Mouse (Mus musculus): ENCODE results near the gene Mansc4. TPM values are rescaled to one million over a fixed set of nuclear protein-coding genes. Genes with fewer than 3 reads are reported as not detected.

The Mansc4 gene
- polyA plus RNA-seq, 1 experiment from 2014 or later = 1.7 TPM

DNA sequence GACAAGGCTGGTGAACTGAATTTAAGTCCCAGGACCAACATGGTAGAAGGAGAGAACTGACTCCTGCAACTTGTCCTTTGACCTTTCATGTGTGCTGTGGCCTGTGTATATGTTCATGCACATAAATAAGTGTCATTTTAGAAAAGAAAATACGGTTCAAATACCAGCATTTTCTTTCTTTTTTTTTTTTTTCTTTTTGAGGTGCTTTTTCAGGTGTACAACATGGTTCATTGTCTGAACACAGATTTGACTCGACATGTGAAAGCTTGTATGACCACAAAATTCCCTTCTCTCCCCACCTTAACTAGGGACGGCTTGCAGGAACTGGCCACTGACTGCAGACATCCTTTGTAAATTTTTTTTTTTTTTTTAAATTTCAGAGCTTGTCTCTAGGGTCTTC lies 10.1 kb upstream of the Mansc4 start:
- Histone ChIP-seq H3K4me2 (replicated peaks) (no peak overlapping the region), H3K4me3 (no peak overlapping the region), H3K4me1 (peaks cover 23% of the 10 kb centered on the region), H3K9me3 (no peaks in the 10 kb centered on the region), H3K27ac (replicated peaks) (no peak overlapping the region), H3K36me3 (no peaks in the 10 kb centered on the region; the same call in 1 of the 2 replicates), H3K9ac (replicated peaks) (no peak overlapping the region), H3K27me3 (no peaks in the 10 kb centered on the region)
- WGBS = 78% methylated on average over 3 of the region's 3 CpGs
- no peak for ATAC-seq (replicated peaks)

DNA sequence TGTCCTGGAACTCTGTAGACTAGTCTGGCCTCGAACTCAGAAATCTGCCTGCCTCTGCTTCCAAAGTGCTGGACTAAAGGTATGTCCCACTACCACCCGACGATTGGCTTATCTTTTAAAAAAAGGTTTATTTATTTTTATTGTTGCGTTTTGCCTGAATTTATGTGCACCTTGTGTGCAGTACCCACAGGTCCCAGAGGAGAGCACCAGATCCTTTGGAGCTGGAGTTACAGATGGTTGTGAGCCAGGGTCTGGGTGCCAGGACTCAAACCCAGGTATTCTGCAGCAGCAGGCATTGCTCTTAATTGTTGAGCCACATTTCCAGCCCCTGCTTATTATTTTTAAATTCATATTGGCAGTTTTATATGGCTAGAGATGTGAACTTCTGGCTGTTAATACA lies 9.3 kb upstream of the Mansc4 start:
- WGBS = 93% methylated on average over 4 of the region's 4 CpGs
- no peak overlapping the region for H3K4me3 ChIP-seq
- H3K4me1 ChIP-seq = peaks cover 24% of the 10 kb centered on the region
- H3K27me3 ChIP-seq = no peaks in the 10 kb centered on the region
- ATAC-seq (replicated peaks) = no peak
- no peaks in the 10 kb centered on the region for H3K36me3 ChIP-seq
- no peak overlapping the region for H3K9ac ChIP-seq (replicated peaks)
- H3K27ac ChIP-seq (replicated peaks) = no peak overlapping the region
- H3K9me3 ChIP-seq = no peaks in the 10 kb centered on the region
- no peak overlapping the region for H3K4me2 ChIP-seq (replicated peaks)

DNA sequence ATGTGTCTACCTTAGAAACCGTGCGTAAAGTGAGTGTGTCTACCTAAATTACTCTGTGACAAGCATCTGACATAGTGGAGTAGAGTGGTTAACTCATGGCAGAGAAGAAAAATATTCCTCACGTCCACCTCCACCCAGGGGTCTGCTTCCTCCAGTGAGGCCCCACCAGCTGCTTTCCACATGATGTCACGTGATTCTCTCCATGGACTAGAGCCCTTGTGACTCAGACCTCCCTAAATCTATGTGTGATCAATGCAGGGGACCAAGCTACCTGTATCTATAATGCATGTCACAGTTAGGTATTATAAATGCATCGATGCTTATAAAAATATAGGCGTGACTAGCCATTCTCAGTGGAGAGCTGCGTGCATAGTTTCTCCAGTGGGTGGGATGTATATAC lies 7.9 kb upstream of the Mansc4 start:
- no peak for ATAC-seq (replicated peaks)
- Histone ChIP-seq H3K4me2 (replicated peaks) (no peak overlapping the region), H3K27ac (replicated peaks) (no peak overlapping the region), H3K4me3 (no peak overlapping the region), H3K27me3 (no peaks in the 10 kb centered on the region), H3K9me3 (no peaks in the 10 kb centered on the region), H3K9ac (replicated peaks) (no peak overlapping the region), H3K36me3 (no peaks in the 10 kb centered on the region), H3K4me1 (peaks cover 36% of the 10 kb centered on the region)
- 85% methylated on average over 7 of the region's 7 CpGs for WGBS

DNA sequence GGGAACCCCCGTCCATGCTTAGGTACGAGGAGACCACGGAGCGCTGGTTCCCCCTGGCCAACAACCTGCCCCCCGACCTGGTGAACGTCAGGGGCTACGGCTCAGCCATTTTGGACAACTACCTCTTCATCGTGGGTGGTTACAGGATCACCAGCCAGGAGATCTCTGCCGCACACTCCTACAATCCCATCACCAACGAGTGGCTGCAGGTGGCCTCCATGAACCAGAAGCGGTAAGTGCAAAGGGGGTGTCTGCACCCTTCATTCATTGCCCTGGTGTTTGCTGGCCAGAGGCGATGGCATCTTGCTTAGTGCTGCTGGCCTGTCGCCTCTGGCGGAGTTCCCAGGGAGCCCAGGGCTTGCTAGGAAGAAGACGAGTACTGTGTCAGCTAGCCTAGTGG lies 5.3 kb upstream of the Mansc4 start:
- no peaks in the 10 kb centered on the region for H3K9me3 ChIP-seq
- H3K9ac ChIP-seq (replicated peaks) = peak overlapping the region; percentile 87
- H3K27ac ChIP-seq (replicated peaks) = peak overlapping the region; percentile 87
- peak overlapping the region; percentile 80 for H3K4me2 ChIP-seq (replicated peaks)
- 1% methylated on average over 15 of the region's 15 CpGs for WGBS
- H3K27me3 ChIP-seq = no peaks in the 10 kb centered on the region
- ATAC-seq (replicated peaks) = peak; percentile 24
- peak overlapping the region; percentile 74 for H3K4me3 ChIP-seq
- no peaks in the 10 kb centered on the region for H3K36me3 ChIP-seq
- H3K4me1 ChIP-seq = peaks cover 36% of the 10 kb centered on the region

DNA sequence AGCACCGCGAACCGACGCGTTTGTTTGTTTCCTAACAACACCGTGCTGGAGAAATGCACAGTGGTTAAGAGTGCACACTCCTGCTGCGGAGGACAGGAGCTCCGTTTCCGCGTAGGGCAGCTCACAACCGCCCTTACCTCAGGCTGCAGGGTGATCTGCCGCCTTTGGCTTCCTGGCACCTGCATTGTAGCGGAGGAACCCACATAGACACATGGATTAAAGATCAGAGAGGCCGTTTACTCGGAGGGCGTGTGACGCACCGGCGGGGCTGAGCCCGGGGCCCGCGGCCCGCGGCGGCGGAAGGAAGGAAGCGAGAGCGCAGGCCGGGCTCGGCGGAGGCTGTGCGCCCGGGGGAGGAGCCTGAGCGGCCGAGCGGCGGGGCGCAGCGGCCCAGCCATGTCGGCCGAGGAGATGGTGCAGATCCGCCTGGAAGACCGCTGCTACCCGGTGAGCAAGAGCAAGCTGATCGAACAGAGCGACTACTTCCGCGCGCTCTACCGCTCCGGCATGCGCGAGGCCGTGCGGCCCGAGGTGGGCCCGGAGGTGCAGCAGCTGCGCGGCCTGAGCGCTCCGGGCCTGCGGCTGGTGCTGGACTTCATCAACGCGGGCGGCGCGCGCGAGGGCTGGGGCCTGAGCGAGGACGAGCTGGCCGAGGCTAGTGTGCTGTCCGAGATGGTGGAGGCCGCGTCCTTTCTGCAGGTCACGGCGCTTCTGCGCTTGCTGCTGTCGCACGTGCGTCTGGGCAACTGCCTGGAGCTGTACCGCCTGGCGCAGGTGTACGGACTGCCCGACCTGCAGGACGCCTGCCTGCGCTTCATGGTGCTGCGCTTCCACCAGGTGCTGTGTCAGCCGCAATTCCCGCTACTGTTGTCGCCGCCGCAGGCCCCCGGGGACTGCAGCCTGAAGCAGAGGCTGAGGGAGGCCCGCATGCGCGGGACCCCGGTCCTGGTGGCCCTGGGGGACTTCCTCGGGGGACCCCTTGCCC lies 4.6 kb upstream of the Mansc4 start, which contains the start of gene Klhl42:
Klhl42 (plus strand) TSS at position 244 of the 985 bp plus-strand sequence.
- Histone ChIP-seq H3K27ac (replicated peaks) (peak within 1 kb of the TSS; percentile 87), H3K9me3 (no peaks in the 10 kb centered on the region), H3K36me3 (no peaks in the 10 kb centered on the region), H3K4me2 (replicated peaks) (peak within 1 kb of the TSS; percentile 80), H3K4me1 (peaks cover 42% of the 10 kb centered on the region), H3K4me3 (peak within 1 kb of the TSS; percentile 74), H3K27me3 (no peaks in the 10 kb centered on the region), H3K9ac (replicated peaks) (peak within 1 kb of the TSS; percentile 87)
- peak; percentile 89 for ATAC-seq (replicated peaks)
- 0% methylated on average over 99 of the region's 99 CpGs for WGBS

DNA sequence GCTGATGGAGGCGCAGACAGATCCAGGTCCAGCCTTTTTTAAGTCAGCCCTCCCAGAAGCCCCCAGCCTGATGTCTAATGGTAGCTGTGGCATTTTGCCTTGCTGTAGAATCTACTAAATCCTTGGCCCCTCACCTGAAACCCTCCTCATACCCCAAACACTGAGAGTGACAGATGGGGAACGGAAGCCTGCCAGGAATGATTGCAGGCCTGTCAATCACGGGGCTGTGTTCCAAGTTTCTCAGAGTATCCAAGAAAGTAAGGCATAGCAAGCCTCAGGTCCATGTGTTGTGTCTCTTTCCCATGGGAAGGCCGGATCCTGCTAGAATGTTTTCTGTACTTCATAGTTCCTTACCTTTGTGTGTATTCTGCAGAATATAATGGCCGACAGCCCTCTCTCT lies 3.4 kb upstream of the Mansc4 start:
- no peak overlapping the region for H3K9ac ChIP-seq (replicated peaks)
- peak overlapping the region; percentile 80 for H3K4me2 ChIP-seq (replicated peaks)
- WGBS = 60% methylated on average over 5 of the region's 5 CpGs
- no peaks in the 10 kb centered on the region for H3K9me3 ChIP-seq
- peaks cover 43% of the 10 kb centered on the region for H3K4me1 ChIP-seq
- ATAC-seq (replicated peaks) = no peak
- no peaks in the 10 kb centered on the region for H3K27me3 ChIP-seq
- peak overlapping the region; percentile 74 for H3K4me3 ChIP-seq
- no peaks in the 10 kb centered on the region for H3K36me3 ChIP-seq
- peak overlapping the region; percentile 87; the same call in 1 of the 2 replicates for H3K27ac ChIP-seq (replicated peaks)

DNA sequence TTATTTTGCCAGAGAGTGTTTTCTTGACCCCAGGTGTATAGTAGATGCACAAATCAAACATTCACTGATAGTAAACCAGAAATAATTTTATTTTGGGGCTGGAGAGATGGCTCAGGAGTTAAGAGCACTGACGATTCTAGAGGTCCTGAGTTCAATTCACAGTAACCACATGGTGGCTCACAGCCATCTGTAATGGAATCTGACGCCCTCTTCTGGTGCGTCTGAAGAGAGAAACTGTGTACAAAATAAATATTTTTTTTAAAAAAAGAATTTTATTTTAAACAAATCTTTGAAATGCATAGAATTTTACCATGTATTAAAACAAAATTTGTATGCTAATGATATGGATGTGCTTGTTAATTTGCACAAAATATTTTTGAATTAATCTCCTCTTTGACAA lies 1.7 kb upstream of the Mansc4 start:
- no peak overlapping the region for H3K27ac ChIP-seq (replicated peaks)
- peaks cover 33% of the 10 kb centered on the region for H3K4me1 ChIP-seq
- H3K9ac ChIP-seq (replicated peaks) = no peak overlapping the region
- H3K27me3 ChIP-seq = no peaks in the 10 kb centered on the region
- 76% methylated on average over 3 of the region's 3 CpGs for WGBS
- no peak overlapping the region for H3K4me2 ChIP-seq (replicated peaks)
- ATAC-seq (replicated peaks) = no peak
- H3K9me3 ChIP-seq = no peaks in the 10 kb centered on the region
- no peaks in the 10 kb centered on the region for H3K36me3 ChIP-seq
- no peak overlapping the region for H3K4me3 ChIP-seq

DNA sequence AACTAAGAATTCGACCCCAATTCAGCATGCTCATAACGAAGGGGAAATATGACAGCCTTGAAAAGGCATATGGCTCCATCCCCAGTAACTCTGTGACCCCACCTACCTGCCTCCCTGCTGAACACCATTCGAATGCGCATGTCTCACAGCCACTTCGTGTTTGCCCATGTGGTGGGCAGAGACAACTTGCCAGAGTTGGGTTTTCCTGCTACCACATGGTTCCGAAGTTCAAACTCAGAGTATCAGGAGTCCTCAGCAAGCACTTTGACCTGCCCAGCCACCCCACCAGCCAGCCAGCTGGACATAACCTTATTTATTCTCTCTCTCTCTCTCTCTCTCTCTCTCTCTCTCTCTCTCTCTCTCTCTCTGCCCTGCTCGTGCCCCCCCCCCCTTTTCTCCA lies 904 bp upstream of the Mansc4 start:
- 55% methylated on average over 6 of the region's 7 CpGs for WGBS
- no peak for ATAC-seq (replicated peaks)

DNA sequence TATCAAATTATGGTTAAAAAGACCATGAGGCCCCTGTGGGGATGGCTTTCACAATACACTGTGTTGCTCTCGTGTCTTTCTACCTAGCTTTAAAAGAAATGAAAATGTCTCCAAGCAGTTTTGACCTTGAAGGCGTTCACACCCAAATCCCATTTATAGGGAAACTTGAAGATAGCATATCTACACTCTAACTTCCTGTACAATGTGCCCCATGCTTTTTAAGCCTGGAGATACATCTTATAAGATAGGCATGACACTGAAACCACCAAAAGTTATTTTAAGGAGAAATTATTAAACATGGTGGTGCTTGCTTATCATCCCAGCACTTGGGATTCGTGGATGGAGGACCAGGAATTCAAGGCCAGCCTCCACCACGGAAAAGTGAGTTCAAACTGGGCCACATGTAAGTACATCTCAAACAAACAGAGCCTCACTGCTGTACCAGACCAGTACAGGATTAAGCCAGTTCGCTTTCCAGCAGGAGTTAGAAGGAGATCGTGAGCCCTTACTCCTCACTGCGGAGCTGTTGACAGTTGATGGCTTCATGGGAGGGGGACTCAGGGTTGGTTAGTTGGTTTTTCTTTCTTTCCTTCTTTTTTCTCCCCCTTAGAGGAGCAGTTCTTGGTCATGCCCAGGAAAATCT lies 1.3 kb downstream of the Mansc4 start:
- no peaks in the 10 kb centered on the region for H3K36me3 ChIP-seq
- no peak overlapping the region for H3K4me3 ChIP-seq
- ATAC-seq (replicated peaks) = no peak
- H3K4me2 ChIP-seq (replicated peaks) = no peak overlapping the region
- 58% methylated on average over 7 of the region's 7 CpGs for WGBS
- H3K9me3 ChIP-seq = no peaks in the 10 kb centered on the region
- no peak overlapping the region for H3K9ac ChIP-seq (replicated peaks)
- peaks cover 15% of the 10 kb centered on the region for H3K4me1 ChIP-seq
- H3K27me3 ChIP-seq = no peaks in the 10 kb centered on the region
- no peak overlapping the region for H3K27ac ChIP-seq (replicated peaks)

More for the DNA sequence above, 904 bp upstream of the Mansc4 start:
- H3K27ac ChIP-seq (replicated peaks) = no peak overlapping the region
- H3K4me2 ChIP-seq (replicated peaks) = no peak overlapping the region
- H3K4me3 ChIP-seq = no peak overlapping the region
- H3K27me3 ChIP-seq = no peaks in the 10 kb centered on the region
- peaks cover 28% of the 10 kb centered on the region for H3K4me1 ChIP-seq
- H3K9me3 ChIP-seq = no peaks in the 10 kb centered on the region
- H3K36me3 ChIP-seq = no peaks in the 10 kb centered on the region
- no peak overlapping the region for H3K9ac ChIP-seq (replicated peaks)

DNA sequence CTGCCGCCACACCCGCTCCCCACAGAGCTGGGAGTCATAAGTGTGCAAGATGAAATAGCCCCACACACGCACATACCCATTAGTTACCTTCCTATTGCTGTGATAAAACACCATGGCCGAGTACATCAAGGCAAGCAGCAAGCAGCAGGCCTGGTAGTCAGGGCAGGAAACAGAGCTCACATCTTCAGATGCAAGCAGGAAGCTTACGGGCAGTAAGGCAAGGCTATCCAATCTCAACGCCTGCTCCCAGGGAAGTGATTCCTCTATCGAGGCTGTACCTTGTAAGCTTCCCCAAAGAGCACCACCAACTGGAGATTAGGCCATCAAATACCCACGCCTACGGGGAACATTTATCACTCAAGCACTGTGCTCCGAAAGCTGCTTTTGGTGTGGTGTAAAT lies 6.9 kb downstream of the Mansc4 start:
- ATAC-seq (replicated peaks) = no peak
- Histone ChIP-seq H3K4me3 (no peak overlapping the region), H3K4me2 (replicated peaks) (no peak overlapping the region), H3K4me1 (peaks cover 9% of the 10 kb centered on the region), H3K27me3 (no peaks in the 10 kb centered on the region), H3K9ac (replicated peaks) (no peak overlapping the region), H3K36me3 (no peaks in the 10 kb centered on the region), H3K27ac (replicated peaks) (no peak overlapping the region), H3K9me3 (no peaks in the 10 kb centered on the region)
- 96% methylated on average over 10 of the region's 10 CpGs for WGBS

DNA sequence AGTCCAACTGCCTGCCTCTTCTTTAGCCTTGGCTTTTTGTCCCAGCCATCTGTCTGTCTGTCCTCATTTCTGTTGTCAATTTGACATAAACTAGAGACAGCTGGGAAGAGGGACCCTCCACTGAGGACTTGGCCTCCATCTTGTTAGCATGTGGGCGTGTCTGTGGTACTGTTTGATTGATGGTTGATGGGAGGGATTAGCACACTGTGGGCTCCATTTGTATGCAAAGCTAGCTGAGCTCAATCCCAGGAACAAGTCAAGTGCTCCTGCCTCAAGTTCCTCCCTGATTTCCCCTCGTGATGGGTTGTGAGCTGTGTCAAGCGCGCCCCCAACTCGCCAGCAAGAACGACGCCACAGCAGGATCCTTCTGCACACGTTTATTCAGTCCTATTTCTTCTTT lies 10.0 kb downstream of the Mansc4 start:
- H3K4me2 ChIP-seq (replicated peaks) = no peak overlapping the region
- no peak overlapping the region for H3K27ac ChIP-seq (replicated peaks)
- peaks cover 3% of the 10 kb centered on the region; the same call in 1 of the 2 replicates for H3K36me3 ChIP-seq
- H3K9ac ChIP-seq (replicated peaks) = no peak overlapping the region
- peaks cover 9% of the 10 kb centered on the region for H3K4me1 ChIP-seq
- H3K9me3 ChIP-seq = no peaks in the 10 kb centered on the region
- peak; percentile 72 for ATAC-seq (replicated peaks)
- WGBS = 72% methylated on average over 8 of the region's 8 CpGs
- H3K27me3 ChIP-seq = no peaks in the 10 kb centered on the region
- no peak overlapping the region for H3K4me3 ChIP-seq

DNA sequence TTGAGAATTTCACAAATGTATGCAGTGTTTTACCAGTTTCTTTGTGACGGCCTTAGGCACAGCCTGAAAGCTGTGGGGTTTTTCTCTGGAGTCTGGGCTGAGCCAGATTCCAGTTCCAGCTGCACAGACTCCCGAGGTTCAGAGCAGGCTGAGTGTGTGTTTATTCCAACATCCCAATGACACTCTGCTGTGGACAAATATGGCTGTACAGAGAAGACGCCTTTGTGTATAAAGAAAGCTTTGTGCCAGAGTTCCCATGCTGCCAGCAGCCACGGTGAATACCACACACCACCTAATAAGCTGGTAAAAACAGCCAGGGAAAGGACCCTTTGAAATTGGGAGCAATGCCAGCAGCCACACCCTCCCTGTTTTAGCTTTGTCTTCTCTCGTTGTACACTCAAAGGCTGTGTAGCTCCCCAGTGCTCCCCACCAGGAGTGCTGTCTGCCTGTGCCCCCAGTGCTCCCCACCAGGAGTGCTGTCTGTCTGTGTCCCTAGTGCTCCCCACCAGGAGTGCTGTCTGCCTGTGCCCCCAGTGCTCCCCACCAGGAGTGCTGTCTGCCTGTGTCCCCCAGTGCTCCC lies 10.9 kb downstream of the Mansc4 start:
- no peak overlapping the region for H3K9ac ChIP-seq (replicated peaks)
- WGBS = 14% methylated on average over 5 of the region's 5 CpGs
- peaks cover 3% of the 10 kb centered on the region; the same call in 1 of the 2 replicates for H3K36me3 ChIP-seq
- peak overlapping the region; percentile 60 for H3K27ac ChIP-seq (replicated peaks)
- H3K9me3 ChIP-seq = no peaks in the 10 kb centered on the region
- no peaks in the 10 kb centered on the region for H3K27me3 ChIP-seq
- no peak overlapping the region for H3K4me3 ChIP-seq
- ATAC-seq (replicated peaks) = peak; percentile 87
- no peak overlapping the region for H3K4me2 ChIP-seq (replicated peaks)
- H3K4me1 ChIP-seq = peaks cover 9% of the 10 kb centered on the region
